Mouse (Mus musculus): ENCODE measurements around the gene Arpc1a. TPM values are rescaled to one million over a fixed set of nuclear protein-coding genes. Genes with fewer than 3 reads are reported as not detected.

Arpc1a gene
- total and polyA plus RNA-seq, 3 experiments: 85.8 to 306 (median 187) TPM

Other genes with a start within 250 kb of the Arpc1a start
- gene Smurf1, start 118.0 kb upstream of the Arpc1a start, total RNA-seq (2012; rRNA removed): 3.9 and 4.0 TPM in 2 replicates
- gene Smurf1, start 118.0 kb upstream of the Arpc1a start, polyA plus RNA-seq (2012; ENCODE audit: insufficient read depth in 1 of 2, insufficient read length in 2 of 2, low read depth in 1 of 2, low replicate concordance in 2 of 2, missing spikeins in 1 of 2): 10 to 100 TPM in 1 of 2 experiments, not detected in 1; 10.6 TPM
- not detected in 2 replicates for gene Gm4871, start 51.1 kb upstream of the Arpc1a start, total RNA-seq (2012; rRNA removed)
- not detected for gene Gm4871, start 51.1 kb upstream of the Arpc1a start, polyA plus RNA-seq (2012; ENCODE audit: insufficient read depth in 1 of 2, insufficient read length in 2 of 2, low read depth in 1 of 2, low replicate concordance in 2 of 2, missing spikeins in 1 of 2)
- gene 1700018F24Rik, start 40.8 kb upstream of the Arpc1a start, total RNA-seq (2012; rRNA removed): not detected in 2 replicates
- gene 1700018F24Rik, start 40.8 kb upstream of the Arpc1a start, polyA plus RNA-seq (2012; ENCODE audit: insufficient read depth in 1 of 2, insufficient read length in 2 of 2, low read depth in 1 of 2, low replicate concordance in 2 of 2, missing spikeins in 1 of 2): not detected
- 0.35 and 2.5 TPM in 2 replicates for gene Kpna7, start 200 bp downstream of the Arpc1a start, total RNA-seq (2012; rRNA removed)
- gene Kpna7, start 200 bp downstream of the Arpc1a start, polyA plus RNA-seq (2012; ENCODE audit: insufficient read depth in 1 of 2, insufficient read length in 2 of 2, low read depth in 1 of 2, low replicate concordance in 2 of 2, missing spikeins in 1 of 2): 1 to 10 TPM in 1 of 2 experiments, not detected in 1; 2.2 TPM
- gene Arpc1b, start 30.4 kb downstream of the Arpc1a start, total RNA-seq (2012; rRNA removed): 432 and 582 TPM in 2 replicates
- 100 to 1,000 TPM; 143 to 708 TPM for gene Arpc1b, start 30.4 kb downstream of the Arpc1a start, polyA plus RNA-seq (2012; ENCODE audit: insufficient read depth in 1 of 2, insufficient read length in 2 of 2, low read depth in 1 of 2, low replicate concordance in 2 of 2, missing spikeins in 1 of 2)
- gene Pdap1, start 56.4 kb downstream of the Arpc1a start, total RNA-seq (2012; rRNA removed): 104 and 106 TPM in 2 replicates
- gene Pdap1, start 56.4 kb downstream of the Arpc1a start, polyA plus RNA-seq (2012; ENCODE audit: insufficient read depth in 1 of 2, insufficient read length in 2 of 2, low read depth in 1 of 2, low replicate concordance in 2 of 2, missing spikeins in 1 of 2): 100 to 1,000 TPM in 1 of 2 experiments, not detected in 1; 301 TPM
- 203 and 207 TPM in 2 replicates for gene Bud31, start 56.5 kb downstream of the Arpc1a start, total RNA-seq (2012; rRNA removed)
- gene Bud31, start 56.5 kb downstream of the Arpc1a start, polyA plus RNA-seq (2012; ENCODE audit: insufficient read depth in 1 of 2, insufficient read length in 2 of 2, low read depth in 1 of 2, low replicate concordance in 2 of 2, missing spikeins in 1 of 2): 100 to 1,000 TPM in 1 of 2 experiments, not detected in 1; 193 TPM
- gene Ptcd1, start 83.3 kb downstream of the Arpc1a start, total RNA-seq (2012; rRNA removed): 20.4 and 21.0 TPM in 2 replicates
- 10 to 100 TPM in 1 of 2 experiments, not detected in 1; 22.3 TPM for gene Ptcd1, start 83.3 kb downstream of the Arpc1a start, polyA plus RNA-seq (2012; ENCODE audit: insufficient read depth in 1 of 2, insufficient read length in 2 of 2, low read depth in 1 of 2, low replicate concordance in 2 of 2, missing spikeins in 1 of 2)
- 72.0 and 75.3 TPM in 2 replicates for gene Cpsf4, start 83.4 kb downstream of the Arpc1a start, total RNA-seq (2012; rRNA removed)
- gene Cpsf4, start 83.4 kb downstream of the Arpc1a start, polyA plus RNA-seq (2012; ENCODE audit: insufficient read depth in 1 of 2, insufficient read length in 2 of 2, low read depth in 1 of 2, low replicate concordance in 2 of 2, missing spikeins in 1 of 2): 10 to 100 TPM in 1 of 2 experiments, not detected in 1; 88.2 TPM
- 493 and 517 TPM in 2 replicates for gene Atp5j2, start 108.2 kb downstream of the Arpc1a start, total RNA-seq (2012; rRNA removed)
- 100 to 1,000 TPM; 543 to 733 TPM for gene Atp5j2, start 108.2 kb downstream of the Arpc1a start, polyA plus RNA-seq (2012; ENCODE audit: insufficient read depth in 1 of 2, insufficient read length in 2 of 2, low read depth in 1 of 2, low replicate concordance in 2 of 2, missing spikeins in 1 of 2)
- gene Zkscan14, start 118.0 kb downstream of the Arpc1a start, total RNA-seq (2012; rRNA removed): 6.7 and 7.1 TPM in 2 replicates
- 1 to 10 TPM in 1 of 2 experiments, not detected in 1; 7.5 TPM for gene Zkscan14, start 118.0 kb downstream of the Arpc1a start, polyA plus RNA-seq (2012; ENCODE audit: insufficient read depth in 1 of 2, insufficient read length in 2 of 2, low read depth in 1 of 2, low replicate concordance in 2 of 2, missing spikeins in 1 of 2)
- gene Zkscan5, start 120.7 kb downstream of the Arpc1a start, total RNA-seq (2012; rRNA removed): 7.8 and 8.7 TPM in 2 replicates
- 1 to 10 TPM in 1 of 2 experiments, not detected in 1; 9.8 TPM for gene Zkscan5, start 120.7 kb downstream of the Arpc1a start, polyA plus RNA-seq (2012; ENCODE audit: insufficient read depth in 1 of 2, insufficient read length in 2 of 2, low read depth in 1 of 2, low replicate concordance in 2 of 2, missing spikeins in 1 of 2)
- gene Zfp655, start 147.9 kb downstream of the Arpc1a start, total RNA-seq (2012; rRNA removed): 26.9 and 30.3 TPM in 2 replicates
- 10 to 100 TPM; 25.2 to 35.3 TPM for gene Zfp655, start 147.9 kb downstream of the Arpc1a start, polyA plus RNA-seq (2012; ENCODE audit: insufficient read depth in 1 of 2, insufficient read length in 2 of 2, low read depth in 1 of 2, low replicate concordance in 2 of 2, missing spikeins in 1 of 2)
- gene Zscan25, start 196.7 kb downstream of the Arpc1a start, total RNA-seq (2012; rRNA removed): 13.9 and 15.1 TPM in 2 replicates
- gene Zscan25, start 196.7 kb downstream of the Arpc1a start, polyA plus RNA-seq (2012; ENCODE audit: insufficient read depth in 1 of 2, insufficient read length in 2 of 2, low read depth in 1 of 2, low replicate concordance in 2 of 2, missing spikeins in 1 of 2): 10 to 100 TPM in 1 of 2 experiments, not detected in 1; 26.5 TPM